Mouse (Mus musculus): ENCODE results near the gene Shisa3.

GRCm38 (mm10) chr5:67656821-67657259 is 49.2 kb downstream of the Shisa3 start:
- TF ChIP-seq CTCF (IDR thresholded peaks at IDR 0.05 in 2 of 3, conservative IDR thresholded peaks at IDR 0.05 in 1 of 3; ENCODE audit: control insufficient read depth in 1 of 3, insufficient read depth in 1 of 3, low read depth in 2 of 3, low read length in 3 of 3, poor library complexity in 1 of 3, severe bottlenecking in 1 of 3) (no peak), POLR2A (IDR thresholded peaks at IDR 0.05; ENCODE audit: control insufficient read depth in 1 of 2, insufficient read depth in 1 of 2, low read depth in 1 of 2, low read length in 2 of 2, poor library complexity in 1 of 2) (no peak), ZNF384 (IDR thresholded peaks at IDR 0.05; ENCODE audit: low read depth, low read length) (no peak), POLR2AphosphoS5 (IDR thresholded peaks at IDR 0.05; ENCODE audit: borderline replicate concordance, low read depth, low read length) (no peak), GATA1 (IDR thresholded peaks at IDR 0.05; ENCODE audit: low read depth, low read length) (no peak), USF2 (IDR thresholded peaks at IDR 0.05; ENCODE audit: borderline replicate concordance in 1 of 2, insufficient read depth in 1 of 2, low read depth in 1 of 2, low read length in 2 of 2) (no peak), ZKSCAN1 (IDR thresholded peaks at IDR 0.05; ENCODE audit: low read depth, low read length) (no peak), MAFK (IDR thresholded peaks at IDR 0.05; ENCODE audit: borderline replicate concordance, low read depth, low read length) (no peak), MYB (IDR thresholded peaks at IDR 0.05; ENCODE audit: low read depth, low read length) (no peak), GABPA (IDR thresholded peaks at IDR 0.05; ENCODE audit: low read depth, low read length) (no peak), MYC (IDR thresholded peaks at IDR 0.05; ENCODE audit: low read depth, low read length) (no peak), E2F4 (IDR thresholded peaks at IDR 0.05; ENCODE audit: borderline replicate concordance, low read depth, low read length) (no peak), ZC3H11A (IDR thresholded peaks at IDR 0.05; ENCODE audit: low read depth, low read length) (no peak), USF1 (IDR thresholded peaks at IDR 0.05; ENCODE audit: low read depth, low read length) (no peak)
